Mouse (Mus musculus): ENCODE measurements around the gene Tsg101.

DNA sequence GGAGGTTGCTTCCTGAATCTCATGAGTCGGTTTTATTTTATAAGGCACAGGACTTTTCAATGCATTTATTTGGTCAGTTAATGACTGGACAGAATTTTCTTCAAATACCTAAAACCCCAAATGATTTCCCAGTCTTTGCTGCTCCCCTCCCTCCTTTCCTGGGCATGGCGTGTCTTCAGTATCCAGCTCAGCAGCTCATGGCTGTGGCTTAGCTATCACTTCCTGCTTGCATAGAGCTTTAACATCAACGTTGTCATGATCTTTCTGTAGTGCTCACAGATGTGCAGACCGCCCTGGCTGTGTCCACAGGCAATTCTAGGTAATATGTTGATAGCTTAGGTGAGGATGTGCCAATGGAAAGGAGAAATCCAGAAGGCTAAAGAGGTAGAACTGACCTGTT lies 47.8 kb downstream of the Tsg101 start:
- no peak for TF ChIP-seq POLR2A (IDR thresholded peaks at IDR 0.05; ENCODE audit: insufficient read depth, low read depth, low read length)
- TF ChIP-seq CTCF (IDR thresholded peaks at IDR 0.05; ENCODE audit: insufficient read depth, low read depth, low read length): no peak

Data from olfactory bulb, adult 2 months (tissue).